Mouse (Mus musculus) MEL (cell line): ENCODE data around the gene Galnt17. TPM values are rescaled to one million over a fixed set of nuclear protein-coding genes. Genes with fewer than 3 reads are reported as not detected.

Experiments
- DNase-seq: peaks from one replicate; pipeline ENCODE4 v3.0.0; 2011; ENCODE audit warnings: low read depth, low spot score
- H3K27ac ChIP-seq: 2 replicates; pipeline ENCODE4 v1.5.1; 2012; ENCODE audit warnings: low read depth, mild to moderate bottlenecking, control low read depth, low read length, moderate library complexity; ENCODE audit not compliant: control insufficient read depth
- H3K27me3 ChIP-seq, 2 experiments: fragments of 150-350 bp in 1 of 2; sonication (generic) in 1 of 2; 2 replicates each; pipeline ENCODE4 v1.6.1; 2012; ENCODE audit warnings: low read length in 2 of 2, mild to moderate bottlenecking in 2 of 2, improper control_type of control experiment in 1 of 2, moderate library complexity in 1 of 2; ENCODE audit not compliant: insufficient read depth in 2 of 2, control insufficient read depth in 1 of 2
- H3K36me3 ChIP-seq, 2 experiments: 2 replicates each; pipeline ENCODE4 v1.6.1; 2012 to 2014; ENCODE audit warnings: low read length in 2 of 2, improper control_type of control experiment in 1 of 2, inconsistent platforms in 1 of 2, mild to moderate bottlenecking in 1 of 2; ENCODE audit not compliant: insufficient read depth in 2 of 2, control insufficient read depth in 1 of 2
- H3K4me1 ChIP-seq, 2 experiments: fragments of 150-350 bp in 1 of 2; sonication (generic) in 1 of 2; 2 replicates each; pipeline ENCODE4 v1.6.1; 2012; ENCODE audit warnings: low read length in 2 of 2, improper control_type of control experiment in 1 of 2, mild to moderate bottlenecking in 1 of 2; ENCODE audit not compliant: insufficient read depth in 2 of 2, control insufficient read depth in 1 of 2
- H3K4me3 ChIP-seq, 2 experiments: fragments of 150-350 bp in 1 of 2; sonication (generic) in 1 of 2; 2 replicates each; pipeline ENCODE4 v1.5.1; 2012; ENCODE audit warnings: low read depth in 2 of 2, low read length in 2 of 2, mild to moderate bottlenecking in 2 of 2, moderate library complexity in 2 of 2, control low read depth in 1 of 2, improper control_type of control experiment in 1 of 2; ENCODE audit not compliant: control insufficient read depth in 1 of 2, insufficient read depth in 1 of 2
- H3K79me2 ChIP-seq: 2 replicates; pipeline ENCODE4 v1.6.1; 2012; ENCODE audit warnings: mild to moderate bottlenecking, low read length, moderate library complexity; ENCODE audit not compliant: control insufficient read depth, poor library complexity, insufficient read depth
- H3K9ac ChIP-seq: 2 replicates; pipeline ENCODE4 v1.6.1; 2012; ENCODE audit warnings: low read depth, mild to moderate bottlenecking, control low read depth, low read length, moderate library complexity; ENCODE audit not compliant: control insufficient read depth, poor library complexity, severe bottlenecking
- H3K9me3 ChIP-seq: fragments of 150-350 bp; sonication (generic); replicated peaks from 2 replicates; pipeline ENCODE4 v1.6.1; 2012; ENCODE audit warnings: mild to moderate bottlenecking, low read length, improper control_type of control experiment, moderate library complexity; ENCODE audit not compliant: insufficient read depth
- CHD1 ChIP-seq: IDR thresholded peaks from 2 replicates; pipeline ENCODE4 v1.6.1; 2012; ENCODE audit warnings: low read depth, mild to moderate bottlenecking, inconsistent platforms, low read length, improper control_type of control experiment
- CHD2 ChIP-seq: IDR thresholded peaks from 2 replicates; pipeline ENCODE4 v1.6.1; 2011; ENCODE audit warnings: low read length, improper control_type of control experiment
- E2F4 ChIP-seq: IDR thresholded peaks from 2 replicates; pipeline ENCODE4 v1.6.1; 2011; ENCODE audit warnings: low read depth, low read length, improper control_type of control experiment, borderline replicate concordance
- GABPA ChIP-seq: IDR thresholded peaks from 2 replicates; pipeline ENCODE4 v1.6.1; 2012; ENCODE audit warnings: low read depth, mild to moderate bottlenecking, inconsistent platforms, low read length, improper control_type of control experiment, moderate library complexity
- JUND ChIP-seq: IDR thresholded peaks from 2 replicates; pipeline ENCODE4 v1.6.1; 2011; ENCODE audit warnings: low read depth, mild to moderate bottlenecking, improper control_type of control experiment, low read length
- KAT2A ChIP-seq: conservative IDR thresholded peaks from 2 replicates; pipeline ENCODE4 v1.6.1; 2012; ENCODE audit warnings: low read depth, low read length, improper control_type of control experiment, inconsistent platforms
- MAFK ChIP-seq: IDR thresholded peaks from 2 replicates; pipeline ENCODE4 v1.6.1; 2011; ENCODE audit warnings: low read depth, mild to moderate bottlenecking, low read length, improper control_type of control experiment, borderline replicate concordance
- MAX ChIP-seq: IDR thresholded peaks from 2 replicates; pipeline ENCODE4 v1.6.1; 2011; ENCODE audit warnings: low read length, improper control_type of control experiment
- MEF2A ChIP-seq: IDR thresholded peaks from 2 replicates; pipeline ENCODE4 v1.6.1; 2014; ENCODE audit warnings: low read depth, mild to moderate bottlenecking, inconsistent platforms, low read length, improper control_type of control experiment; ENCODE audit not compliant: poor library complexity, insufficient replicate concordance, severe bottlenecking; ENCODE audit errors: extremely low read depth
- MYC ChIP-seq: IDR thresholded peaks from 2 replicates; pipeline ENCODE4 v1.6.1; 2011; ENCODE audit warnings: low read depth, mild to moderate bottlenecking, low read length, improper control_type of control experiment, moderate library complexity
- NELFE ChIP-seq: IDR thresholded peaks from 2 replicates; pipeline ENCODE4 v1.6.1; 2011; ENCODE audit warnings: low read depth, low read length, improper control_type of control experiment
- POLR2AphosphoS2 ChIP-seq: IDR thresholded peaks from 2 replicates; pipeline ENCODE4 v1.6.1; 2011; ENCODE audit warnings: low read length, improper control_type of control experiment
- RAD21 ChIP-seq: IDR thresholded peaks from 2 replicates; pipeline ENCODE4 v1.6.1; 2011; ENCODE audit warnings: mild to moderate bottlenecking, low read depth, low read length, improper control_type of control experiment
- TBP ChIP-seq: IDR thresholded peaks from 2 replicates; pipeline ENCODE4 v1.8.0; 2011; ENCODE audit warnings: low read depth, low read length, improper control_type of control experiment
- TCF12 ChIP-seq: IDR thresholded peaks from 2 replicates; pipeline ENCODE4 v1.6.1; 2014; ENCODE audit warnings: low read depth, mild to moderate bottlenecking, inconsistent platforms, low read length, improper control_type of control experiment, moderate library complexity
- USF1 ChIP-seq: IDR thresholded peaks from 2 replicates; pipeline ENCODE4 v1.6.1; 2014; ENCODE audit warnings: low read depth, mild to moderate bottlenecking, inconsistent platforms, low read length, improper control_type of control experiment, moderate library complexity
- USF2 ChIP-seq, 2 experiments: IDR thresholded peaks; 2 replicates each; pipeline ENCODE4 v1.6.1; 2011 to 2012; ENCODE audit warnings: improper control_type of control experiment in 2 of 2, low read length in 2 of 2, borderline replicate concordance in 1 of 2, inconsistent platforms in 1 of 2, low read depth in 1 of 2, mild to moderate bottlenecking in 1 of 2; ENCODE audit not compliant: insufficient read depth in 1 of 2
- ZMIZ1 ChIP-seq: IDR thresholded peaks from 2 replicates; pipeline ENCODE4 v1.6.1; 2012; ENCODE audit warnings: low read depth, mild to moderate bottlenecking, inconsistent platforms, low read length, improper control_type of control experiment, moderate library complexity
- ZNF384 ChIP-seq: IDR thresholded peaks from 2 replicates; pipeline ENCODE4 v1.6.1; 2012; ENCODE audit warnings: low read depth, mild to moderate bottlenecking, inconsistent platforms, low read length, improper control_type of control experiment
- polyA plus RNA-seq, 2 experiments: library from polyadenylated mRNA; stranded (reverse) in 1 of 2; unstranded in 1 of 2; fragments of >175 nt in 1 of 2; fragments of >200 nt in 1 of 2; gene quantifications; 2 replicates each; pipeline versions ENCODE4 v1.2.1 to v1.2.4; 2012; ENCODE audit warnings: low replicate concordance in 2 of 2, low read depth in 1 of 2; ENCODE audit not compliant: insufficient read length in 2 of 2, insufficient read depth in 1 of 2, missing spikeins in 1 of 2
- total RNA-seq: library from RNA; depleted of rRNA; stranded (reverse); fragments of 300-350 nt; gene quantifications from 2 replicates; pipeline ENCODE4 v1.2.3, GENCODE M21; 2012

Galnt17 gene
- total and polyA plus RNA-seq, 3 experiments = not detected

GRCm38 (mm10) chr5:131019346-131019965, 288.8 kb downstream of the Galnt17 start:
- H3K79me2 ChIP-seq = no peaks in the 10 kb centered on the region
- H3K9me3 ChIP-seq = no peaks in the 10 kb centered on the region
- TF ChIP-seq TBP (no peak), POLR2AphosphoS2 (no peak), MEF2A (no peak), ZNF384 (no peak), MYC (no peak), E2F4 (no peak), USF1 (no peak), CHD1 (no peak)
- no peak for DNase-seq
- no peak overlapping the region for H3K27ac ChIP-seq
- H3K4me3 ChIP-seq = no peak overlapping the region
- no peak overlapping the region for H3K9ac ChIP-seq
- no peaks in the 10 kb centered on the region for H3K4me1 ChIP-seq
- H3K36me3 ChIP-seq = no peaks in the 10 kb centered on the region
- no peaks in the 10 kb centered on the region for H3K27me3 ChIP-seq

- Histone ChIP-seq H3K4me3 (no peak overlapping the region), H3K36me3 (no peaks in the 10 kb centered on the region)
- no peak for TF ChIP-seq ZMIZ1
- TF ChIP-seq MYC = no peak
- TF ChIP-seq CHD2 = no peak
- TF ChIP-seq TCF12 = no peak
- no peak for TF ChIP-seq RAD21
- TF ChIP-seq TBP = no peak
- TF ChIP-seq NELFE = no peak
- TF ChIP-seq GABPA = no peak
- TF ChIP-seq USF2 (IDR thresholded peaks at IDR 0.05; ENCODE audit: borderline replicate concordance in 1 of 2, insufficient read depth in 1 of 2, low read depth in 1 of 2, low read length in 2 of 2) = no peak
- TF ChIP-seq JUND = no peak
- TF ChIP-seq E2F4 = no peak
- TF ChIP-seq KAT2A = no peak
- TF ChIP-seq MAX = no peak
- TF ChIP-seq MAFK = no peak
- TF ChIP-seq, all 39 proteins: peak for 0
- DNase-seq = no peak
- Histone ChIP-seq H3K9ac (no peak overlapping the region), H3K27me3 (no peaks in the 10 kb centered on the region), H3K9me3 (no peaks in the 10 kb centered on the region), H3K4me1 (no peaks in the 10 kb centered on the region), H3K27ac (no peak overlapping the region), H3K79me2 (no peaks in the 10 kb centered on the region)
These were observed 292.2 kb downstream of the Galnt17 start for GRCm38 (mm10) chr5:131016066-131016465.
